Mouse (Mus musculus): Measurements from ENCODE around the gene Gm20388.
A peak's percentile ranks its signal among the peaks of the same experiment; 100 is the strongest.
"Not testable (repeated sequence)": the region's sequence is repeated elsewhere in the genome, so short reads cannot be mapped to it uniquely, and the experiment has no call there.

Gene Gm20388

GRCm38 (mm10) chr8:122321455-122321921 is 2410.8 kb downstream of the Gm20388 start:
- no peak for DNase-seq

GRCm38 (mm10) chr8:122322126-122322525 is 2411.5 kb downstream of the Gm20388 start:
- DNase-seq, result no peak

- DNase-seq, result no peak
These were observed 2412.2 kb downstream of the Gm20388 start for GRCm38 (mm10) chr8:122322792-122323191.

GRCm38 (mm10) chr8:122323951-122324402 is 2413.3 kb downstream of the Gm20388 start:
- DNase-seq, result not testable (repeated sequence)

GRCm38 (mm10) chr8:122325196-122325595 is 2414.6 kb downstream of the Gm20388 start:
- DNase-seq, result no peak

- no peak for DNase-seq
These were observed 2415.5 kb downstream of the Gm20388 start for GRCm38 (mm10) chr8:122326114-122326542.

- peak in 1 of 2 experiments; percentile 59 for DNase-seq
These were observed 2418.4 kb downstream of the Gm20388 start for GRCm38 (mm10) chr8:122329072-122329471.

- no peak for DNase-seq
These were observed 2419.1 kb downstream of the Gm20388 start for GRCm38 (mm10) chr8:122329553-122330239.

- DNase-seq, result no peak
These were observed 2419.9 kb downstream of the Gm20388 start for GRCm38 (mm10) chr8:122330446-122331133.

- no peak for DNase-seq
These were observed 2420.5 kb downstream of the Gm20388 start for GRCm38 (mm10) chr8:122331134-122331523.

GRCm38 (mm10) chr8:122332753-122333506 is 2422.3 kb downstream of the Gm20388 start:
- peak; percentile 92 to 95 for DNase-seq

- no peak for DNase-seq
These were observed 2422.9 kb downstream of the Gm20388 start for GRCm38 (mm10) chr8:122333531-122333930.

GRCm38 (mm10) chr8:122334791-122335490 is 2424.3 kb downstream of the Gm20388 start:
- no peak for DNase-seq

GRCm38 (mm10) chr8:122335638-122336250 is 2425.1 kb downstream of the Gm20388 start:
- no peak for DNase-seq

GRCm38 (mm10) chr8:122336251-122336910 is 2425.7 kb downstream of the Gm20388 start:
- DNase-seq, result peak; percentile 60 to 68

- DNase-seq, result peak in 1 of 2 experiments; percentile 62
These were observed 2428.2 kb downstream of the Gm20388 start for GRCm38 (mm10) chr8:122338852-122339251.

- no peak for DNase-seq
These were observed 2430.1 kb downstream of the Gm20388 start for GRCm38 (mm10) chr8:122340761-122341160.

- peak in 1 of 2 experiments; percentile 21 for DNase-seq
These were observed 2431.1 kb downstream of the Gm20388 start for GRCm38 (mm10) chr8:122341790-122342189.

GRCm38 (mm10) chr8:122342362-122342761 is 2431.7 kb downstream of the Gm20388 start:
- DNase-seq, result no peak

GRCm38 (mm10) chr8:122342806-122343209 is 2432.2 kb downstream of the Gm20388 start:
- DNase-seq, result peak in 1 of 2 experiments; percentile 43

- DNase-seq, result peak in 1 of 2 experiments; percentile 39
These were observed 2432.7 kb downstream of the Gm20388 start for GRCm38 (mm10) chr8:122343341-122343740.
